ENCODE assay signal across 19 mouse cellular contexts in the genomic region with DNA sequence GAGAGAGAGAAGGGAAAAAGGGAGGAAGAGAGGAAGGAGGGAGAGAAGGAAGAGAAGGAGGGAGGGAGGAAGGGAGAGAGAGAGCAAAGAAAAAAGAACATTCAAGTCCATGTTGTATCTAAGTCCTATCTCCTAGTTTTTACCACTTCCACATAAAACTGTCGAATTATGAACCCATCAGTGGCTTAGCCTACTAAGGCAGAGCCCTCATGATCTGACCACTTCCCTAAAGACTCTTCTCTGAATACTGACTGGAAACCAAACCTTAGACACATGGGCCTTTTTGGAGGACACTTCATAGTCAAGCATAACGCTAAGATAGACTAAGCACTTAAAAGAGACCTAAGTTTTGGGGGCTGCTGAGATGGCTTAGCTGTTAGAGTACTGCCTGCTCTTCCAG. TPM values are rescaled to one million over a fixed set of nuclear protein-coding genes. Genes with fewer than 3 reads are reported as not detected.
"Had no signal": no experiment of that assay in that cellular context is flagged by ENCODE, and none has a peak within 500 bp of the region (broad histone marks: within the 10 kb centered on the region; RNA-seq: fewer than 3 reads in every experiment).

No protein-coding gene starts in this region.

- H3K27me3 ChIP-seq: liver, embryonic 13.5 days; midbrain, embryonic 15.5 days; neural tube, embryonic 13.5 days had no signal

- H3K4me1 ChIP-seq: limb, embryonic 13.5 days; liver, embryonic 13.5 days; midbrain, embryonic 15.5 days; neural tube, embryonic 13.5 days had no signal

- H3K27ac ChIP-seq: layer of hippocampus, adult 2 months; limb, embryonic 13.5 days; liver, embryonic 13.5 days; midbrain, embryonic 15.5 days; neural tube, embryonic 13.5 days had no signal

- H3K4me3 ChIP-seq: layer of hippocampus, adult 2 months; limb, embryonic 13.5 days; liver, embryonic 13.5 days; megakaryocyte, embryonic 14.5 days; midbrain, embryonic 15.5 days; neural tube, embryonic 13.5 days had no signal

- DNase-seq: kidney, adult 18-20 months; kidney, postnatal 10 days; kidney, postnatal 4 days; left cerebral cortex, postnatal 4 days; liver, embryonic 13.5 days; lung, adult 18-20 months; retina, postnatal 1 day; right cerebral cortex, postnatal 4 days; spleen, adult 18-20 months; thymus, adult 18-20 months; thymus, postnatal 14 days had no signal

- H3K36me3 ChIP-seq: limb, embryonic 13.5 days; liver, embryonic 13.5 days; midbrain, embryonic 15.5 days; neural tube, embryonic 13.5 days had no signal

RNA-seq across cellular contexts. Expression of a gene that starts 1.9 kb away (rescaled TPM):
- polyA plus RNA-seq: midbrain, embryonic 15.5 days had no signal

RNA-seq across cellular contexts. Expression of a gene that starts 47.6 kb away (rescaled TPM):
- total RNA-seq: layer of hippocampus, postnatal 10 days; left cerebral cortex, postnatal 4 days had no signal
- polyA plus RNA-seq: kidney, embryonic 14.5 days; midbrain, embryonic 11.5 days had no signal
